Mouse (Mus musculus): ENCODE measurements around the gene Plppr4.

DNA sequence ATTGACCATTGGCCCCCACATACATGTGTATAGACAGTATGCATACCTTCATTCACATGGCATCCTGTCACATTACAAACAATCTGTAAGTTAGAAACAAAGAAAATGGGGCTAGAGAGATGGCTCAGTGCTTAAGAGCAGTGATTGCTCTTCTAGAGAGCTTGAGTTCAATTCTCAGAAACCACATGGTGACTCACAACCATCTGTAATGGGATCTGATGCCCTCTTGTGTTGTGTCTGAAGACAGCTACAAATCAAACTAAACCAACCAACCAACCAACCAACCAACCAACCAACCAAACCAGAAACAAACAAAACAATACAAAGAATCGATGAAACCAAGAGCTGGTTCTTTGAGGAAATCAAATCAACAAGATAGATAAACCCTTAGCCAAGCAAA lies 5.4 kb upstream of the Plppr4 start:
- TF ChIP-seq GATA1 (IDR thresholded peaks at IDR 0.05; ENCODE audit: low read length) (no peak), TAL1 (IDR thresholded peaks at IDR 0.05; ENCODE audit: low read length) (no peak)
